In genomic region chr1:83110992-83111391, GRCm38 (mm10) we compare ENCODE assay signal across 25 mouse cellular contexts. TPM values are rescaled to one million over a fixed set of nuclear protein-coding genes. Genes with fewer than 3 reads are reported as not detected.
"Had no signal": no experiment of that assay in that cellular context is flagged by ENCODE, and none has a peak within 500 bp of the region (broad histone marks: within the 10 kb centered on the region; RNA-seq: fewer than 3 reads in every experiment).

No protein-coding gene starts in this region.

- H3K27me3 ChIP-seq: midbrain, embryonic 12.5 days; neural tube, embryonic 13.5 days; neural tube, embryonic 15.5 days; stomach, embryonic 15.5 days had no signal

- H3K4me3 ChIP-seq: midbrain, embryonic 10.5 days; midbrain, embryonic 12.5 days; myocyte; neural tube, embryonic 13.5 days; neural tube, embryonic 15.5 days; stomach, embryonic 15.5 days had no signal

- H3K4me1 ChIP-seq: midbrain, embryonic 10.5 days; midbrain, embryonic 12.5 days; neural tube, embryonic 13.5 days; neural tube, embryonic 15.5 days; stomach, embryonic 15.5 days had no signal

- H3K9ac ChIP-seq: lung, embryonic 14.5 days; midbrain, embryonic 12.5 days; neural tube, embryonic 13.5 days; neural tube, embryonic 15.5 days; stomach, embryonic 15.5 days had no signal

- ATAC-seq: midbrain, embryonic 16.5 days had no signal

- DNase-seq: lung, adult 18-20 months; lung, postnatal 10 days; lung, postnatal 4 days; midbrain, embryonic 14.5 days; retina, postnatal 1 day; right cerebral cortex, postnatal 25 days; right cerebral cortex, postnatal 4 days; thymus, adult 2 months; thymus, postnatal 25 days; thymus, postnatal 4 days had no signal

- H3K4me2 ChIP-seq: lung, embryonic 14.5 days; midbrain, embryonic 12.5 days; neural tube, embryonic 13.5 days; neural tube, embryonic 15.5 days; stomach, embryonic 15.5 days had no signal

- H3K36me3 ChIP-seq: midbrain, embryonic 10.5 days; midbrain, embryonic 12.5 days; neural tube, embryonic 13.5 days; neural tube, embryonic 15.5 days; stomach, embryonic 15.5 days had no signal

- H3K27ac ChIP-seq: midbrain, embryonic 10.5 days; midbrain, embryonic 12.5 days; neural tube, embryonic 13.5 days; neural tube, embryonic 15.5 days; stomach, embryonic 15.5 days; stomach, postnatal 0 days had no signal

- H3K9me3 ChIP-seq: midbrain, embryonic 10.5 days; midbrain, embryonic 12.5 days; neural tube, embryonic 13.5 days; neural tube, embryonic 15.5 days; stomach, embryonic 15.5 days had no signal

RNA-seq across cellular contexts. Expression of gene Ccl20, which starts 5.6 kb away (rescaled TPM):
- polyA plus RNA-seq: liver, embryonic 16.5 days; lung, embryonic 14.5 days; lung, embryonic 16.5 days; midbrain, embryonic 10.5 days; midbrain, embryonic 12.5 days; midbrain, embryonic 14.5 days; midbrain, embryonic 16.5 days; myocyte; neural tube, embryonic 11.5 days; neural tube, embryonic 13.5 days; neural tube, embryonic 15.5 days; spleen, adult 2 months; testis, adult 2 months; urinary bladder, adult 2 months had no signal

RNA-seq across cellular contexts. Expression of gene Daw1, which starts 48.6 kb away (rescaled TPM):
- polyA plus RNA-seq: liver, embryonic 16.5 days; midbrain, embryonic 12.5 days; myocyte; neural tube, embryonic 11.5 days; spleen, adult 2 months; thymus, adult 2 months had no signal

RNA-seq across cellular contexts. Expression of gene Krtap28-13, which starts 50.3 kb away (rescaled TPM):
- polyA plus RNA-seq: liver, embryonic 16.5 days; lung, embryonic 14.5 days; lung, embryonic 16.5 days; midbrain, embryonic 10.5 days; midbrain, embryonic 12.5 days; midbrain, embryonic 14.5 days; midbrain, embryonic 16.5 days; myocyte; neural tube, embryonic 11.5 days; neural tube, embryonic 13.5 days; neural tube, embryonic 15.5 days; spleen, adult 2 months; stomach, embryonic 15.5 days; stomach, postnatal 0 days; testis, adult 2 months; thymus, adult 2 months; urinary bladder, adult 2 months had no signal

RNA-seq across cellular contexts. Expression of gene A030005K14Rik, which starts 51.8 kb away (rescaled TPM):
- polyA plus RNA-seq: liver, embryonic 16.5 days; lung, embryonic 14.5 days; lung, embryonic 16.5 days; midbrain, embryonic 10.5 days; midbrain, embryonic 12.5 days; midbrain, embryonic 14.5 days; midbrain, embryonic 16.5 days; myocyte; neural tube, embryonic 11.5 days; neural tube, embryonic 13.5 days; neural tube, embryonic 15.5 days; spleen, adult 2 months; stomach, embryonic 15.5 days; stomach, postnatal 0 days; testis, adult 2 months; thymus, adult 2 months; urinary bladder, adult 2 months had no signal
